Mouse (Mus musculus): Measurements from ENCODE around the gene Aldh1b1. TPM values are rescaled to one million over a fixed set of nuclear protein-coding genes. Genes with fewer than 3 reads are reported as not detected.

Gene Aldh1b1
- polyA plus RNA-seq, 1 experiment from 2014 or later, result 33.1 TPM

DNA sequence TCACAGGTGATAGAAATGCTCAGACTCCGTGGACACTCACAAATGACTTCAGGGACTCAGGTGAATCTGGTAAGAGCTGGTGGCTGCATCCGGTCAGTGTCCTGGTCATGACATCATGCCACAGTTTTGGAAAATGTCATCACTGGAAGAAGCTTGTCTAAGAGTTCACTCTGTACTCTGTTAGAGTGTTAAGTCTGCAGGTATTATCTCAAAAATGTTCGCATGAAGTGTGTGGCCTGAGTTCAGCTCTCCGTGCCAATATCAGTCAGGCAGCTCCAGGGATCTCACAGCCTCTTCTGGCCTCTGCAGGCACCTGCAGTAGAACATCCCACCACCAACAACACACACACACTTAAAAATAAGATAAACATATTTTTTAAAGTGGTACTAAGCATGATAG is 36.2 kb upstream of the Aldh1b1 start:
- Histone ChIP-seq H3K9me3 (replicated peaks; ENCODE audit: control insufficient read depth, low read length) (no peaks in the 10 kb centered on the region), H3K4me2 (no peak overlapping the region), H3K27ac (ENCODE audit: low read depth, low read length) (no peak overlapping the region), H3K27me3 (ENCODE audit: control insufficient read depth, insufficient read depth, low read length) (peaks cover 5% of the 10 kb centered on the region), H3K4me3 (ENCODE audit: low read depth, low read length) (no peak overlapping the region), H3K4me1 (ENCODE audit: control insufficient read depth, insufficient read depth, low read length) (peaks cover 41% of the 10 kb centered on the region), H3K36me3 (ENCODE audit: control insufficient read depth, insufficient read depth, low read length) (no peaks in the 10 kb centered on the region), H3K9ac (ENCODE audit: low read depth, low read length) (no peak overlapping the region)
- 58% methylated on average over 4 of the region's 4 CpGs for WGBS (ENCODE audit: insufficient replicate concordance)
- no peak for ATAC-seq (replicated peaks; ENCODE audit: insufficient number of reproducible peaks, low FRiP score, low TSS enrichment)

GRCm38 (mm10) chr4:45763288-45764140 is 35.3 kb upstream of the Aldh1b1 start:
- 0 out of 2 replicates have a peak overlapping the region, but pooled peaks have one; percentile 37 for H3K27ac ChIP-seq (ENCODE audit: low read depth, low read length)
- H3K9ac ChIP-seq (ENCODE audit: low read depth, low read length), result 0 out of 2 replicates have a peak overlapping the region, but pooled peaks have one; percentile 12
- 6% methylated on average over 18 of the region's 18 CpGs for WGBS (ENCODE audit: insufficient replicate concordance)

DNA sequence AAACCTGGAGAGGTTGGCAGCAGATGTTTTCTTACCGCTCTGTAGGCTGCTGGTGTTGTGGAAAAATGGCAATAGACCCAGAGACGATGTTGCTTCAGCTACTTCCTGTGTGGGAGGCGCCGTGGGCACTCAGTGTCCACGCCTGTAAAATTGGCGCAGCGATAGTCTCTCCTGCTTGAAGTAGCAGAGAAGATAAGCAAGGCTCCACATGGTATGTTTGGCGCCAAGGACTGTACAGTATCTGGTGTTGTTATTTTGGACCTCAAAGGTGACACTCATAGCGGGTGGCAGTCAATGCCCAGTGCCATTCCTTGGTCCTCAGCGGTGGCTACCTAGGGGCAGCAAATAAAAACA is 34.7 kb upstream of the Aldh1b1 start:
- Histone ChIP-seq H3K9ac (ENCODE audit: low read depth, low read length) (0 out of 2 replicates have a peak overlapping the region, but pooled peaks have one; percentile 12), H3K9me3 (replicated peaks; ENCODE audit: control insufficient read depth, low read length) (no peaks in the 10 kb centered on the region), H3K36me3 (ENCODE audit: control insufficient read depth, insufficient read depth, low read length) (no peaks in the 10 kb centered on the region), H3K4me2 (peak overlapping the region; percentile 63), H3K4me1 (ENCODE audit: control insufficient read depth, insufficient read depth, low read length) (peaks cover 55% of the 10 kb centered on the region), H3K27ac (ENCODE audit: low read depth, low read length) (no peak overlapping the region), H3K4me3 (ENCODE audit: low read depth, low read length) (peak overlapping the region; percentile 32), H3K27me3 (ENCODE audit: control insufficient read depth, insufficient read depth, low read length) (peaks cover 5% of the 10 kb centered on the region)
- ATAC-seq (replicated peaks; ENCODE audit: insufficient number of reproducible peaks, low FRiP score, low TSS enrichment), result no peak
- WGBS (ENCODE audit: insufficient replicate concordance), result 4% methylated on average over 10 of the region's 10 CpGs

More at GRCm38 (mm10) chr4:45763288-45764140, 35.3 kb upstream of the Aldh1b1 start:
- no peak for ATAC-seq (replicated peaks; ENCODE audit: insufficient number of reproducible peaks, low FRiP score, low TSS enrichment)
- H3K9me3 ChIP-seq (replicated peaks; ENCODE audit: control insufficient read depth, low read length), result no peaks in the 10 kb centered on the region
- peak overlapping the region; percentile 63 for H3K4me2 ChIP-seq
- no peaks in the 10 kb centered on the region for H3K36me3 ChIP-seq (ENCODE audit: control insufficient read depth, insufficient read depth, low read length)
- H3K4me3 ChIP-seq (ENCODE audit: low read depth, low read length), result peak overlapping the region; percentile 32
- H3K27me3 ChIP-seq (ENCODE audit: control insufficient read depth, insufficient read depth, low read length), result peaks cover 5% of the 10 kb centered on the region
- H3K4me1 ChIP-seq (ENCODE audit: control insufficient read depth, insufficient read depth, low read length), result peaks cover 50% of the 10 kb centered on the region

- Histone ChIP-seq H3K4me2 (peak overlapping the region; percentile 52), H3K9ac (ENCODE audit: low read depth, low read length) (peak overlapping the region; percentile 3; the same call in 1 of the 2 replicates), H3K4me1 (ENCODE audit: control insufficient read depth, insufficient read depth, low read length) (peaks cover 59% of the 10 kb centered on the region), H3K36me3 (ENCODE audit: control insufficient read depth, insufficient read depth, low read length) (no peaks in the 10 kb centered on the region), H3K27ac (ENCODE audit: low read depth, low read length) (no peak overlapping the region), H3K27me3 (ENCODE audit: control insufficient read depth, insufficient read depth, low read length) (peaks cover 5% of the 10 kb centered on the region), H3K9me3 (replicated peaks; ENCODE audit: control insufficient read depth, low read length) (no peaks in the 10 kb centered on the region), H3K4me3 (ENCODE audit: low read depth, low read length) (no peak overlapping the region)
- ATAC-seq (replicated peaks; ENCODE audit: insufficient number of reproducible peaks, low FRiP score, low TSS enrichment), result no peak
- 2% methylated on average over 16 of the region's 16 CpGs for WGBS (ENCODE audit: insufficient replicate concordance)
These were observed 33.7 kb upstream of the Aldh1b1 start for GRCm38 (mm10) chr4:45765121-45765564.

DNA sequence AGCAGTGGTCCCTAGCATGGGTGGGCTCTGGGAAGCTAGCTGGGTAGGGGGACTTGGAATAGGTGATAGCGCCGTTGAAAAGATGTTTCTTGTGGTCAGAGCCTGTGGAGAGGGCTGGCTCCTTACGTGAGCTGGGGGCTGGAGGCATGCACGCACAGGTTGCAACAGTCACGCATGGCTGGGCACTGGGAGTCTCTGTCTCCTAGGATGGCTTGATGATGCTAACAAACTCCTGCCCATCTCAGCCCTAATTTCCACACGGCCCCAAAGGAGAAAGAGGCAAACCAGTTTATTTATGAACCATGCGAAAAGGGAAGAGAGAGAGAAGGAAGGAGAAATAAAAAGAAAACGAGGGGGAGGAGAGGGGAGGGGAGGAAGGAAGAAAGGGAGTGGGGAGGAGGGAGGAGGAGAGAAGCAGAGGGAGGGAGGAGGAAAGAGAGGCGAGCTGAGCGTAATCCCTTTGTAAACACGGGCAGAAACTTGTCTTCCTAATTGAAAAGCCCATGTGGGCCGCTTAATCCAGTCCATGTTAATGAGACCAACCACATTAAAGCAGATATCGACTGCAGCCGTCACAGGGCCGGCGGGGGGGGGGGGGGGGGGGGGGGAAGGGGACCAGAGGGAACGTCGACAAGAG is 33.1 kb upstream of the Aldh1b1 start:
- Histone ChIP-seq H3K4me1 (ENCODE audit: control insufficient read depth, insufficient read depth, low read length) (peaks cover 64% of the 10 kb centered on the region), H3K4me3 (ENCODE audit: low read depth, low read length) (no peak overlapping the region), H3K27ac (ENCODE audit: low read depth, low read length) (no peak overlapping the region), H3K9me3 (replicated peaks; ENCODE audit: control insufficient read depth, low read length) (no peaks in the 10 kb centered on the region), H3K9ac (ENCODE audit: low read depth, low read length) (peak overlapping the region; percentile 3; the same call in 1 of the 2 replicates), H3K36me3 (ENCODE audit: control insufficient read depth, insufficient read depth, low read length) (no peaks in the 10 kb centered on the region), H3K27me3 (ENCODE audit: control insufficient read depth, insufficient read depth, low read length) (peaks cover 10% of the 10 kb centered on the region), H3K4me2 (peak overlapping the region; percentile 52)
- no peak for ATAC-seq (replicated peaks; ENCODE audit: insufficient number of reproducible peaks, low FRiP score, low TSS enrichment)
- WGBS (ENCODE audit: insufficient replicate concordance), result 4% methylated on average over 17 of the region's 18 CpGs

DNA sequence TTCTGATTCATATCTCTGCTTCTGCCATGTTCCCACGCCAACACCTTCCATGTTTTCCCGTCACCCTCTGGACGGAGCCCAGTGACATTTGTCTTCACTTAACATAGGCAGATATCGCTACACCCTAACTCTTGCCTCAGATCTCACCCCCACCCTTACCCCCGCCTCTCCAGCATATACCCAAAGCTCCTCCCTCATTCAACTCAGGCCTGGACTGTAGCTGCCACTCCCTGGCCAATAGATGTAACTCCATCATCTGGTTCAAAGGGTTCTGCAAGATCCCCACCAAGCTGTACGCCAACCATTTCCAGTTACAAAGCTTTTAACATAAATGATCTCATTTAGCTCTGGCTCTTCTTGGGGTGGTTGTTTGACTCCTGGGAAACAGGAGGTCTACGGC is 32.0 kb upstream of the Aldh1b1 start:
- Histone ChIP-seq H3K4me1 (ENCODE audit: control insufficient read depth, insufficient read depth, low read length) (peaks cover 68% of the 10 kb centered on the region), H3K27ac (ENCODE audit: low read depth, low read length) (no peak overlapping the region)
- ATAC-seq (replicated peaks; ENCODE audit: insufficient number of reproducible peaks, low FRiP score, low TSS enrichment), result no peak

GRCm38 (mm10) chr4:45767891-45768558 is 30.8 kb upstream of the Aldh1b1 start:
- H3K27me3 ChIP-seq (ENCODE audit: control insufficient read depth, insufficient read depth, low read length), result peaks cover 16% of the 10 kb centered on the region
- H3K27ac ChIP-seq (ENCODE audit: low read depth, low read length), result peak overlapping the region; percentile 47; the same call in 1 of the 2 replicates
- WGBS (ENCODE audit: insufficient replicate concordance), result 13% methylated on average over 11 of the region's 11 CpGs

More for the DNA sequence above, 32.0 kb upstream of the Aldh1b1 start:
- Histone ChIP-seq H3K27me3 (ENCODE audit: control insufficient read depth, insufficient read depth, low read length) (peaks cover 10% of the 10 kb centered on the region), H3K9ac (ENCODE audit: low read depth, low read length) (no peak overlapping the region), H3K9me3 (replicated peaks; ENCODE audit: control insufficient read depth, low read length) (no peaks in the 10 kb centered on the region), H3K4me2 (no peak overlapping the region), H3K4me3 (ENCODE audit: low read depth, low read length) (no peak overlapping the region), H3K36me3 (ENCODE audit: control insufficient read depth, insufficient read depth, low read length) (no peaks in the 10 kb centered on the region)
- WGBS (ENCODE audit: insufficient replicate concordance), result 42% methylated on average over 7 of the region's 7 CpGs

DNA sequence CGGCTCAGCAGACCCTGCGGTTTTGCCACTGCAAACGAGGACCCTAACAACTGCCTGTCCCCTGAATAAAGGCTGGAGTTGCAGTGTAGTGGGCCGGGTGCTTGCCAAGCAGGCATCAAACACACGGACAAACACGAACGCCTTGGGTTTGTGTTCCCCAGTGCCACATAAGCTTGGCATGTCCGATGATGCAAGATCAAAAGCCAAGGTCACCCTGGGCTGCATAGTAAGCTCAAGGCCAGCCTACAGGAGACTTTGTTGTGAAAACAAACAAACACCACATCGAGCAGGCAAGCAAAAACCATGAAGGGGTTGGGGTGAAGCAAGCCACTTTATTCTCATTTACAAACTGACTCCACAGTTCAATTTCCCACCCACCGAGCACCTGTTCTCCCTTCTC is 29.7 kb upstream of the Aldh1b1 start:
- Histone ChIP-seq H3K4me2 (no peak overlapping the region), H3K27ac (ENCODE audit: low read depth, low read length) (no peak overlapping the region), H3K4me3 (ENCODE audit: low read depth, low read length) (no peak overlapping the region), H3K9me3 (replicated peaks; ENCODE audit: control insufficient read depth, low read length) (no peaks in the 10 kb centered on the region), H3K27me3 (ENCODE audit: control insufficient read depth, insufficient read depth, low read length) (peaks cover 16% of the 10 kb centered on the region), H3K9ac (ENCODE audit: low read depth, low read length) (no peak overlapping the region), H3K4me1 (ENCODE audit: control insufficient read depth, insufficient read depth, low read length) (peaks cover 54% of the 10 kb centered on the region), H3K36me3 (ENCODE audit: control insufficient read depth, insufficient read depth, low read length) (no peaks in the 10 kb centered on the region)
- ATAC-seq (replicated peaks; ENCODE audit: insufficient number of reproducible peaks, low FRiP score, low TSS enrichment), result no peak
- 48% methylated on average over 10 of the region's 10 CpGs for WGBS (ENCODE audit: insufficient replicate concordance)

More at GRCm38 (mm10) chr4:45767891-45768558, 30.8 kb upstream of the Aldh1b1 start:
- Histone ChIP-seq H3K9me3 (replicated peaks; ENCODE audit: control insufficient read depth, low read length) (no peaks in the 10 kb centered on the region), H3K36me3 (ENCODE audit: control insufficient read depth, insufficient read depth, low read length) (no peaks in the 10 kb centered on the region), H3K4me2 (no peak overlapping the region), H3K4me3 (ENCODE audit: low read depth, low read length) (no peak overlapping the region), H3K4me1 (ENCODE audit: control insufficient read depth, insufficient read depth, low read length) (peaks cover 65% of the 10 kb centered on the region), H3K9ac (ENCODE audit: low read depth, low read length) (no peak overlapping the region)
- peak; percentile 50; the same call in 1 of the 2 replicates for ATAC-seq (replicated peaks; ENCODE audit: insufficient number of reproducible peaks, low FRiP score, low TSS enrichment)

Measured in heart, embryonic 11.5 days (tissue).